Mouse (Mus musculus) lung, adult 10 weeks (tissue): Measurements from ENCODE around the gene Atg4d. TPM values are rescaled to one million over a fixed set of nuclear protein-coding genes. Genes with fewer than 3 reads are reported as not detected.

Source experiments
- polyA plus RNA-seq: library from polyadenylated mRNA; stranded (reverse); fragments of 350-450 nt; fragmentation: Illumina TruSeq; extraction: RNeasy Lipid Tissue Mini Kit (QIAGEN cat#74804); gene quantifications from one replicate; pipeline ENCODE4 v1.2.3, GENCODE M21; 2014; ENCODE audit warnings: low read depth, low replicate concordance; ENCODE audit not compliant: insufficient read depth

Atg4d gene
- 25.0 TPM for polyA plus RNA-seq

GRCm38 (mm10) chr9:21265000-21265561 lies at the start of gene Atg4d:
Gene Atg4d (plus strand): TSS chr9:21265293.

GRCm38 (mm10) chr9:21238733-21239464 lies 26.2 kb upstream of the Atg4d start, which contains the start of gene Keap1:
Gene Keap1 (minus strand): TSS chr9:21239361.

GRCm38 (mm10) chr9:21248326-21248725 lies 16.8 kb upstream of the Atg4d start, which contains the start of gene S1pr5:
Gene S1pr5 (minus strand): TSS chr9:21248443.

GRCm38 (mm10) chr9:21287571-21288402 lies 22.7 kb downstream of the Atg4d start, which contains the start of gene Kri1:
Gene Kri1 (minus strand): TSS chr9:21287969.

GRCm38 (mm10) chr9:21291022-21291787 lies 26.1 kb downstream of the Atg4d start, which contains the start of gene Cdkn2d:
Gene Cdkn2d (minus strand): TSS chr9:21291407.

GRCm38 (mm10) chr9:21312134-21312533 lies 47.0 kb downstream of the Atg4d start, which contains the start of gene Ap1m2:
Gene Ap1m2 (minus strand): TSS chr9:21312337.

GRCm38 (mm10) chr9:21320619-21321512 lies 55.8 kb downstream of the Atg4d start, which contains the start of gene Slc44a2:
Gene Slc44a2 (plus strand): TSS chr9:21320698.

Other genes starting within 250 kb of the Atg4d start
- 159 TPM for gene Icam1, start 249.3 kb upstream of the Atg4d start, polyA plus RNA-seq
- gene Icam4, start 235.9 kb upstream of the Atg4d start, polyA plus RNA-seq = 1.6 TPM
- 0.12 TPM for gene Icam5, start 233.2 kb upstream of the Atg4d start, polyA plus RNA-seq
- not detected for gene Zglp1, start 198.2 kb upstream of the Atg4d start, polyA plus RNA-seq
- 0.21 TPM for gene Gm49373, start 192.2 kb upstream of the Atg4d start, polyA plus RNA-seq
- 40.1 TPM for gene Fdx1l, start 191.7 kb upstream of the Atg4d start, polyA plus RNA-seq
- gene Gm38431, start 173.3 kb upstream of the Atg4d start, polyA plus RNA-seq = 0.10 TPM
- gene Raver1, start 173.3 kb upstream of the Atg4d start, polyA plus RNA-seq = 17.8 TPM
- gene Tyk2, start 134.1 kb upstream of the Atg4d start, polyA plus RNA-seq = 9.4 TPM
- gene Cdc37, start 115.3 kb upstream of the Atg4d start, polyA plus RNA-seq = 99.3 TPM
- 3.4 TPM for gene Pde4a, start 99.6 kb upstream of the Atg4d start, polyA plus RNA-seq
- 24.3 TPM for gene Keap1, start 25.9 kb upstream of the Atg4d start, polyA plus RNA-seq
- gene S1pr5, start 16.9 kb upstream of the Atg4d start, polyA plus RNA-seq = 1.3 TPM
- gene Kri1, start 22.7 kb downstream of the Atg4d start, polyA plus RNA-seq = 18.5 TPM
- gene Cdkn2d, start 26.1 kb downstream of the Atg4d start, polyA plus RNA-seq = 20.3 TPM
- gene Ap1m2, start 47.0 kb downstream of the Atg4d start, polyA plus RNA-seq = 27.2 TPM
- 118 TPM for gene Slc44a2, start 55.4 kb downstream of the Atg4d start, polyA plus RNA-seq
- 18.5 TPM for gene Ilf3, start 102.6 kb downstream of the Atg4d start, polyA plus RNA-seq
- 10.3 TPM for gene Qtrt1, start 146.5 kb downstream of the Atg4d start, polyA plus RNA-seq
- gene Dnm2, start 159.6 kb downstream of the Atg4d start, polyA plus RNA-seq = 47.8 TPM
- 29.5 TPM for gene Tmed1, start 245.0 kb downstream of the Atg4d start, polyA plus RNA-seq